Mouse (Mus musculus) mature B cell (primary cell): ENCODE data around the gene Klhl35.

Experiments
- in situ Hi-C: fragments of 300-500 bp; cut with MboI; formaldehyde crosslinking; loops from 2 replicates; pipeline ENCODE4 v1.14.3; 2019

The Klhl35 gene

GRCm38 (mm10) chr7:99465811-99466210 is at the start of gene Klhl35:
Klhl35 (plus strand) TSS chr7:99466004.
- in situ Hi-C loops, result no loop called here

GRCm38 (mm10) chr7:99419311-99419710 is 46.5 kb upstream of the Klhl35 start:
- in situ Hi-C loops, result no loop called here

GRCm38 (mm10) chr7:99421006-99421405 is 44.8 kb upstream of the Klhl35 start:
- in situ Hi-C loops, result no loop called here

- in situ Hi-C loops, result no loop called here
Observed at GRCm38 (mm10) chr7:99424538-99425155, 41.2 kb upstream of the Klhl35 start.

GRCm38 (mm10) chr7:99425706-99426105 is 40.1 kb upstream of the Klhl35 start:
- in situ Hi-C loops, result no loop called here

GRCm38 (mm10) chr7:99427031-99427430 is 38.8 kb upstream of the Klhl35 start:
- in situ Hi-C loops, result no loop called here

- in situ Hi-C loops, result no loop called here
Observed at GRCm38 (mm10) chr7:99427987-99428386, 37.8 kb upstream of the Klhl35 start.

GRCm38 (mm10) chr7:99428836-99429235 is 37.0 kb upstream of the Klhl35 start:
- in situ Hi-C loops, result no loop called here

- in situ Hi-C loops, result no loop called here
Observed at GRCm38 (mm10) chr7:99429786-99430185, 36.0 kb upstream of the Klhl35 start.

- in situ Hi-C loops, result no loop called here
Observed at GRCm38 (mm10) chr7:99430246-99430645, 35.6 kb upstream of the Klhl35 start.

- in situ Hi-C loops, result no loop called here
Observed at GRCm38 (mm10) chr7:99432248-99432647, 33.6 kb upstream of the Klhl35 start.

GRCm38 (mm10) chr7:99432863-99433262 is 32.9 kb upstream of the Klhl35 start:
- in situ Hi-C loops, result no loop called here

- in situ Hi-C loops, result no loop called here
Observed at GRCm38 (mm10) chr7:99434672-99435250, 31.0 kb upstream of the Klhl35 start.

- in situ Hi-C loops, result no loop called here
Observed at GRCm38 (mm10) chr7:99436530-99436929, 29.3 kb upstream of the Klhl35 start.

GRCm38 (mm10) chr7:99438881-99439280 is 26.9 kb upstream of the Klhl35 start:
- in situ Hi-C loops, result no loop called here

- in situ Hi-C loops, result no loop called here
Observed at GRCm38 (mm10) chr7:99441534-99442072, 24.2 kb upstream of the Klhl35 start.

- in situ Hi-C loops, result no loop called here
Observed at GRCm38 (mm10) chr7:99443164-99443563, 22.6 kb upstream of the Klhl35 start.

GRCm38 (mm10) chr7:99444012-99444411 is 21.8 kb upstream of the Klhl35 start:
- in situ Hi-C loops, result no loop called here

GRCm38 (mm10) chr7:99445833-99446232 is 20.0 kb upstream of the Klhl35 start:
- in situ Hi-C loops, result loop anchor here (5.0 kb wide), 1 partner anchor 64 kb away; the partner anchor contains the start of gene Gdpd5

- in situ Hi-C loops, result loop anchor here (5.0 kb wide), 1 partner anchor 65 kb away; the partner anchor contains the start of gene Gdpd5
Observed at GRCm38 (mm10) chr7:99447323-99447722, 18.5 kb upstream of the Klhl35 start.

- in situ Hi-C loops, result loop anchor here (5.0 kb wide), 1 partner anchor 66 kb away; the partner anchor contains the start of gene Gdpd5
Observed at GRCm38 (mm10) chr7:99448619-99449018, 17.2 kb upstream of the Klhl35 start.

- in situ Hi-C loops, result loop anchor here (5.0 kb wide), 1 partner anchor 67 kb away; the partner anchor contains the start of gene Gdpd5
Observed at GRCm38 (mm10) chr7:99449063-99449462, 16.7 kb upstream of the Klhl35 start.

- in situ Hi-C loops, result loop anchor here (5.0 kb wide), 1 partner anchor 67 kb away; the partner anchor contains the start of gene Gdpd5
Observed at GRCm38 (mm10) chr7:99449751-99450150, 16.1 kb upstream of the Klhl35 start.
